Mouse (Mus musculus): ENCODE results near the gene Nlrp1a. TPM values are rescaled to one million over a fixed set of nuclear protein-coding genes. Genes with fewer than 3 reads are reported as not detected.

The Nlrp1a gene
- polyA plus RNA-seq, 1 experiment from 2014 or later = 0.05 TPM

Other genes with a start within 250 kb of the Nlrp1a start
- 103 and 115 TPM in 2 replicates for gene Nup88, start 174.7 kb downstream of the Nlrp1a start, polyA plus RNA-seq (2015; fragmentation: Nextera tagmentation; extraction: Ambion mirVana)
- 69.1 and 71.5 TPM in 2 replicates for gene Rpain, start 174.5 kb downstream of the Nlrp1a start, polyA plus RNA-seq (2015; fragmentation: Nextera tagmentation; extraction: Ambion mirVana)
- gene C1qbp, start 161.7 kb downstream of the Nlrp1a start, polyA plus RNA-seq (2015; fragmentation: Nextera tagmentation; extraction: Ambion mirVana) = 197 and 200 TPM in 2 replicates
- gene Dhx33, start 140.3 kb downstream of the Nlrp1a start, polyA plus RNA-seq (2015; fragmentation: Nextera tagmentation; extraction: Ambion mirVana) = 15.9 and 17.1 TPM in 2 replicates
- gene Mis12, start 125.1 kb downstream of the Nlrp1a start, polyA plus RNA-seq (2015; fragmentation: Nextera tagmentation; extraction: Ambion mirVana) = 40.8 and 43.3 TPM in 2 replicates
- 49.6 and 51.4 TPM in 2 replicates for gene Derl2, start 124.9 kb downstream of the Nlrp1a start, polyA plus RNA-seq (2015; fragmentation: Nextera tagmentation; extraction: Ambion mirVana)
- 151 and 165 TPM in 2 replicates for gene 6330403K07Rik, start 111.2 kb downstream of the Nlrp1a start, polyA plus RNA-seq (2015; fragmentation: Nextera tagmentation; extraction: Ambion mirVana)
- 0.06 and 0.08 TPM in 2 replicates for gene Nlrp1b, start 86.0 kb upstream of the Nlrp1a start, polyA plus RNA-seq (2015; fragmentation: Nextera tagmentation; extraction: Ambion mirVana)